Mouse (Mus musculus) MEL (cell line): ENCODE data around the gene Rftn2. TPM values are rescaled to one million over a fixed set of nuclear protein-coding genes. Genes with fewer than 3 reads are reported as not detected.

Source experiments
- DNase-seq: peaks from one replicate; pipeline ENCODE4 v3.0.0; 2011; ENCODE audit warnings: low read depth, low spot score
- H3K27ac ChIP-seq: 2 replicates; pipeline ENCODE4 v1.5.1; 2012; ENCODE audit warnings: low read depth, mild to moderate bottlenecking, control low read depth, low read length, moderate library complexity; ENCODE audit not compliant: control insufficient read depth
- H3K27me3 ChIP-seq, 2 experiments: fragments of 150-350 bp in 1 of 2; sonication (generic) in 1 of 2; 2 replicates each; pipeline ENCODE4 v1.6.1; 2012; ENCODE audit warnings: low read length in 2 of 2, mild to moderate bottlenecking in 2 of 2, improper control_type of control experiment in 1 of 2, moderate library complexity in 1 of 2; ENCODE audit not compliant: insufficient read depth in 2 of 2, control insufficient read depth in 1 of 2
- H3K36me3 ChIP-seq, 2 experiments: 2 replicates each; pipeline ENCODE4 v1.6.1; 2012 to 2014; ENCODE audit warnings: low read length in 2 of 2, improper control_type of control experiment in 1 of 2, inconsistent platforms in 1 of 2, mild to moderate bottlenecking in 1 of 2; ENCODE audit not compliant: insufficient read depth in 2 of 2, control insufficient read depth in 1 of 2
- H3K4me1 ChIP-seq, 2 experiments: fragments of 150-350 bp in 1 of 2; sonication (generic) in 1 of 2; 2 replicates each; pipeline ENCODE4 v1.6.1; 2012; ENCODE audit warnings: low read length in 2 of 2, improper control_type of control experiment in 1 of 2, mild to moderate bottlenecking in 1 of 2; ENCODE audit not compliant: insufficient read depth in 2 of 2, control insufficient read depth in 1 of 2
- H3K4me3 ChIP-seq, 2 experiments: fragments of 150-350 bp in 1 of 2; sonication (generic) in 1 of 2; 2 replicates each; pipeline ENCODE4 v1.5.1; 2012; ENCODE audit warnings: low read depth in 2 of 2, low read length in 2 of 2, mild to moderate bottlenecking in 2 of 2, moderate library complexity in 2 of 2, control low read depth in 1 of 2, improper control_type of control experiment in 1 of 2; ENCODE audit not compliant: control insufficient read depth in 1 of 2, insufficient read depth in 1 of 2
- H3K79me2 ChIP-seq: 2 replicates; pipeline ENCODE4 v1.6.1; 2012; ENCODE audit warnings: mild to moderate bottlenecking, low read length, moderate library complexity; ENCODE audit not compliant: control insufficient read depth, poor library complexity, insufficient read depth
- H3K9ac ChIP-seq: 2 replicates; pipeline ENCODE4 v1.6.1; 2012; ENCODE audit warnings: low read depth, mild to moderate bottlenecking, control low read depth, low read length, moderate library complexity; ENCODE audit not compliant: control insufficient read depth, poor library complexity, severe bottlenecking
- H3K9me3 ChIP-seq: fragments of 150-350 bp; sonication (generic); replicated peaks from 2 replicates; pipeline ENCODE4 v1.6.1; 2012; ENCODE audit warnings: mild to moderate bottlenecking, low read length, improper control_type of control experiment, moderate library complexity; ENCODE audit not compliant: insufficient read depth
- BHLHE40 ChIP-seq: IDR thresholded peaks from 2 replicates; pipeline ENCODE4 v1.6.1; 2012; ENCODE audit warnings: low read depth, mild to moderate bottlenecking, inconsistent platforms, low read length, improper control_type of control experiment, borderline replicate concordance
- CTCF ChIP-seq, 3 experiments: IDR thresholded peaks in 2 of 3; conservative IDR thresholded peaks in 1 of 3; 2 replicates each; pipeline ENCODE4 v1.5.1; 2011 to 2012; ENCODE audit warnings: low read length in 3 of 3, low read depth in 2 of 3, mild to moderate bottlenecking in 2 of 3, improper control_type of control experiment in 1 of 3, inconsistent platforms in 1 of 3, mixed read lengths in 1 of 3, moderate library complexity in 1 of 3; ENCODE audit not compliant: control insufficient read depth in 1 of 3, insufficient read depth in 1 of 3, poor library complexity in 1 of 3, severe bottlenecking in 1 of 3
- EP300 ChIP-seq, 2 experiments: IDR thresholded peaks; 2 replicates each; pipeline ENCODE4 v1.6.1; 2011; ENCODE audit warnings: improper control_type of control experiment in 2 of 2, low read length in 2 of 2, low read depth in 1 of 2, mild to moderate bottlenecking in 1 of 2
- GATA1 ChIP-seq: IDR thresholded peaks from 2 replicates; pipeline ENCODE4 v1.6.1; 2011; ENCODE audit warnings: low read depth, low read length, improper control_type of control experiment
- JUND ChIP-seq: IDR thresholded peaks from 2 replicates; pipeline ENCODE4 v1.6.1; 2011; ENCODE audit warnings: low read depth, mild to moderate bottlenecking, improper control_type of control experiment, low read length
- KAT2A ChIP-seq: conservative IDR thresholded peaks from 2 replicates; pipeline ENCODE4 v1.6.1; 2012; ENCODE audit warnings: low read depth, low read length, improper control_type of control experiment, inconsistent platforms
- MEF2A ChIP-seq: IDR thresholded peaks from 2 replicates; pipeline ENCODE4 v1.6.1; 2014; ENCODE audit warnings: low read depth, mild to moderate bottlenecking, inconsistent platforms, low read length, improper control_type of control experiment; ENCODE audit not compliant: poor library complexity, insufficient replicate concordance, severe bottlenecking; ENCODE audit errors: extremely low read depth
- NELFE ChIP-seq: IDR thresholded peaks from 2 replicates; pipeline ENCODE4 v1.6.1; 2011; ENCODE audit warnings: low read depth, low read length, improper control_type of control experiment
- NRF1 ChIP-seq: IDR thresholded peaks from 2 replicates; pipeline ENCODE4 v1.6.1; 2014; ENCODE audit warnings: low read depth, mild to moderate bottlenecking, inconsistent platforms, low read length, improper control_type of control experiment, moderate library complexity; ENCODE audit not compliant: poor library complexity, insufficient read depth, severe bottlenecking
- POLR2A ChIP-seq, 2 experiments: IDR thresholded peaks; 2 replicates each; pipeline ENCODE4 v1.6.1; 2011 to 2012; ENCODE audit warnings: low read length in 2 of 2, mild to moderate bottlenecking in 2 of 2, control low read depth in 1 of 2, improper control_type of control experiment in 1 of 2, low read depth in 1 of 2, moderate library complexity in 1 of 2; ENCODE audit not compliant: control insufficient read depth in 1 of 2, insufficient read depth in 1 of 2, poor library complexity in 1 of 2
- POLR2AphosphoS2 ChIP-seq: IDR thresholded peaks from 2 replicates; pipeline ENCODE4 v1.6.1; 2011; ENCODE audit warnings: low read length, improper control_type of control experiment
- POLR2AphosphoS5 ChIP-seq: IDR thresholded peaks from 2 replicates; pipeline ENCODE4 v1.6.1; 2012; ENCODE audit warnings: low read depth, borderline replicate concordance, mild to moderate bottlenecking, inconsistent platforms, low read length, moderate library complexity, mixed read lengths
- RAD21 ChIP-seq: IDR thresholded peaks from 2 replicates; pipeline ENCODE4 v1.6.1; 2011; ENCODE audit warnings: mild to moderate bottlenecking, low read depth, low read length, improper control_type of control experiment
- TCF12 ChIP-seq: IDR thresholded peaks from 2 replicates; pipeline ENCODE4 v1.6.1; 2014; ENCODE audit warnings: low read depth, mild to moderate bottlenecking, inconsistent platforms, low read length, improper control_type of control experiment, moderate library complexity
- ZMIZ1 ChIP-seq: IDR thresholded peaks from 2 replicates; pipeline ENCODE4 v1.6.1; 2012; ENCODE audit warnings: low read depth, mild to moderate bottlenecking, inconsistent platforms, low read length, improper control_type of control experiment, moderate library complexity
- polyA plus RNA-seq, 2 experiments: library from polyadenylated mRNA; stranded (reverse) in 1 of 2; unstranded in 1 of 2; fragments of >175 nt in 1 of 2; fragments of >200 nt in 1 of 2; gene quantifications; 2 replicates each; pipeline versions ENCODE4 v1.2.1 to v1.2.4; 2012; ENCODE audit warnings: low replicate concordance in 2 of 2, low read depth in 1 of 2; ENCODE audit not compliant: insufficient read length in 2 of 2, insufficient read depth in 1 of 2, missing spikeins in 1 of 2
- total RNA-seq: library from RNA; depleted of rRNA; stranded (reverse); fragments of 300-350 nt; gene quantifications from 2 replicates; pipeline ENCODE4 v1.2.3, GENCODE M21; 2012

Gene Rftn2
- total and polyA plus RNA-seq, 3 experiments = 0.01 TPM; not detected in 2

- Histone ChIP-seq H3K9ac (no peak overlapping the region), H3K9me3 (no peaks in the 10 kb centered on the region), H3K79me2 (no peaks in the 10 kb centered on the region), H3K4me1 (no peaks in the 10 kb centered on the region), H3K27me3 (no peaks in the 10 kb centered on the region), H3K4me3 (no peak overlapping the region), H3K36me3 (peaks cover 0 to 3% of the 10 kb centered on the region in 2 experiments; a peak in 2 of 4 replicates), H3K27ac (no peak overlapping the region)
- TF ChIP-seq POLR2A (IDR thresholded peaks at IDR 0.05; ENCODE audit: control insufficient read depth in 1 of 2, insufficient read depth in 1 of 2, low read depth in 1 of 2, low read length in 2 of 2, poor library complexity in 1 of 2) (no peak), JUND (no peak), TCF12 (no peak), BHLHE40 (no peak), KAT2A (no peak), GATA1 (no peak)
- DNase-seq = no peak
These were observed 30.1 kb downstream of the Rftn2 start for GRCm38 (mm10) chr1:55196327-55197003.

DNA sequence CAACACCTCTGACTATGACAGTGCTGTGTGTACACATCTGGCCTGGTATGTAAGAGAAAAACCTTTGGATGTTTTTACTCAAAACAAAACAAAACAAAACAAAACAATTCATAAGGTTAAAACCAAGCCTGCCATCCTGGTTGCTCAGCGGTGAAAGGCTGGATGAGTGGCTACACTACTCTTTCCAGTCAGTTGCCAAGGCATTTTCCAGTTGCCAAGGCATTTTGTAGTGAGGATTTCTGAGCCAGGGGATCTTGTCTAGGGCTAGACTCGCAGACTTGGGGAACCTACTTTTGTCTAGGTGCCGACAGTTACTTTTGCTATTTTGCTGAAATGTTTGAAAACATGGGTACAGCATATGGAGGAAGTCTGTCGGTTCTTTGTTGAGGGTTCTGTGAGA, 31.6 kb downstream of the Rftn2 start:
- H3K27me3 ChIP-seq = no peaks in the 10 kb centered on the region
- no peak overlapping the region for H3K9ac ChIP-seq
- H3K9me3 ChIP-seq = no peaks in the 10 kb centered on the region
- no peak overlapping the region for H3K4me3 ChIP-seq
- no peak for DNase-seq
- H3K79me2 ChIP-seq = no peaks in the 10 kb centered on the region
- H3K27ac ChIP-seq = no peak overlapping the region
- peaks cover 0 to 3% of the 10 kb centered on the region in 2 experiments; a peak in 2 of 4 replicates for H3K36me3 ChIP-seq
- TF ChIP-seq POLR2AphosphoS5 = no peak
- no peak for TF ChIP-seq POLR2AphosphoS2
- TF ChIP-seq NRF1 = no peak
- no peak for TF ChIP-seq ZMIZ1
- no peak for TF ChIP-seq NELFE
- no peak for TF ChIP-seq EP300 (IDR thresholded peaks at IDR 0.05; ENCODE audit: low read depth in 1 of 2, low read length in 2 of 2)
- TF ChIP-seq KAT2A = no peak
- no peak for TF ChIP-seq JUND
- TF ChIP-seq RAD21 = no peak
- no peak for TF ChIP-seq MEF2A
- TF ChIP-seq CTCF (IDR thresholded peaks at IDR 0.05 in 2 of 3, conservative IDR thresholded peaks at IDR 0.05 in 1 of 3; ENCODE audit: control insufficient read depth in 1 of 3, insufficient read depth in 1 of 3, low read depth in 2 of 3, low read length in 3 of 3, poor library complexity in 1 of 3, severe bottlenecking in 1 of 3) = no peak
- H3K4me1 ChIP-seq = no peaks in the 10 kb centered on the region
